In the genomic region with DNA sequence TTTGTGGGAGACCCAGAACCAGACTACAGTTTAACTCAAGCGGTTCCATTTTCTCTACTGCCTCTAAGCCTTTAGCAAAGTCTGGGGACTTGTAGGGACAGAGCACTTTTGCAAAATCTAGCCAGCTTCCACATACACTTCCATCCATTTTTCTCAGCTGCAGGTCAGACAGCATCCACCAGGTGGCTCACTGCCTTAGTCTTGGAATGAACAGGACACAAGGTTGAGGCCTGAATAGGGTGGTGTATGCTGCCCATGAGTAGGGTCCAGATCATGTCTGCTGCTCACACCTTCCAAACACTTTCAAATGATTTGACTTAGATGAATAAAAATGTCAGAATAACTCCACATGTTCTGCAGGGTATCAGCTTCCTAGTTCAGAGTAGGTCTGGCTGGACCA, we compare ENCODE assay signal across 8 mouse cellular contexts. TPM values are rescaled to one million over a fixed set of nuclear protein-coding genes. Genes with fewer than 3 reads are reported as not detected.
DNase-seq lines count a peak whose midpoint lies in the region; TF ChIP-seq lines count a peak whose summit lies in the region.

No protein-coding gene starts in this region.

- DNase-seq in gastrocnemius, adult 18-20 months (ENCODE audit: low spot score): peak; percentile 53
- DNase-seq in gastrocnemius, postnatal 25 days: no peak
- peak; percentile 79 for DNase-seq in brain, embryonic 14.5 days (ENCODE audit: low read depth)
- peak; percentile 59 to 77 for DNase-seq in heart, postnatal 14 days
- DNase-seq in layer of hippocampus, postnatal 14 days (ENCODE audit: low spot score in 2 of 2): peak; percentile 43 to 58
- peak; percentile 63 for DNase-seq in lung, postnatal 25 days (ENCODE audit: low spot score)
- peak; percentile 38 for DNase-seq in right cerebral cortex, adult 18-20 months

- H3K4me3 ChIP-seq in embryonic fibroblast, embryonic 13.5 days (ENCODE audit: insufficient read depth, low read length): no peak overlapping the region

- intact Hi-C loops in heart, postnatal 14 days (cut with DNase I): loop anchor here (2.0 to 5.0 kb wide), 3 partner anchors 49 to 161 kb away; no protein-coding TSS in a partner anchor

- H3K4me1 ChIP-seq in embryonic fibroblast, embryonic 13.5 days (ENCODE audit: control insufficient read depth, insufficient read depth, low read length): no peaks in the 10 kb centered on the region

- TF ChIP-seq POLR2A in brain, embryonic 14.5 days (IDR thresholded peaks at IDR 0.05; ENCODE audit: borderline replicate concordance, extremely low read depth, insufficient read depth, insufficient read length, poor library complexity, severe bottlenecking): no peak
- TF ChIP-seq POLR2A in embryonic fibroblast, embryonic 13.5 days (IDR thresholded peaks at IDR 0.05; ENCODE audit: low read depth, low read length): no peak

- no peak overlapping the region for H3K27ac ChIP-seq in embryonic fibroblast, embryonic 13.5 days (ENCODE audit: insufficient read depth, low read length)

- TF ChIP-seq CTCF in brain, embryonic 14.5 days (IDR thresholded peaks at IDR 0.05; ENCODE audit: borderline replicate concordance, extremely low read depth, insufficient read depth, insufficient read length): peak; percentile 84
- peak; percentile 91 for TF ChIP-seq CTCF in embryonic fibroblast, embryonic 13.5 days (IDR thresholded peaks at IDR 0.05; ENCODE audit: borderline replicate concordance, insufficient read depth, low read length)

RNA-seq across cellular contexts. Expression of gene Tomt, which starts 11.9 kb away (rescaled TPM):
- total RNA-seq in gastrocnemius, adult 18-20 months (2021): not detected
- not detected for total RNA-seq in gastrocnemius, postnatal 25 days (2021)
- polyA plus RNA-seq in brain, embryonic 14.5 days (2012; rRNA removed): 0.18 and 0.33 TPM in 2 replicates
- not detected in 2 replicates for polyA plus RNA-seq in embryonic fibroblast, embryonic 13.5 days (2011; ENCODE audit: insufficient read length, low read depth, missing spikeins)
- not detected for total RNA-seq in heart, postnatal 14 days (2021)
- total RNA-seq in layer of hippocampus, postnatal 14 days (2021): under 1 TPM; 0.18 to 0.21 TPM

RNA-seq across cellular contexts. Expression of gene Lamtor1, which starts 12.4 kb away (rescaled TPM):
- total RNA-seq in gastrocnemius, adult 18-20 months (2021): 100 to 1,000 TPM; 104 to 108 TPM
- total RNA-seq in gastrocnemius, postnatal 25 days (2021): 100 to 1,000 TPM in 1 of 2 experiments, 10 to 100 TPM in 1; 94.3 to 103 TPM
- polyA plus RNA-seq in brain, embryonic 14.5 days (2012; rRNA removed): 169 and 197 TPM in 2 replicates
- polyA plus RNA-seq in embryonic fibroblast, embryonic 13.5 days (2011; ENCODE audit: insufficient read length, low read depth, missing spikeins): 132 and 151 TPM in 2 replicates
- total RNA-seq in heart, postnatal 14 days (2021): 10 to 100 TPM; 90.2 to 100.0 TPM
- 100 to 1,000 TPM in 1 of 2 experiments, 10 to 100 TPM in 1; 98.7 to 102 TPM for total RNA-seq in layer of hippocampus, postnatal 14 days (2021)

RNA-seq across cellular contexts. Expression of gene Lrrc51, which starts 15.6 kb away (rescaled TPM):
- 1 to 10 TPM; 4.0 to 4.3 TPM for total RNA-seq in gastrocnemius, adult 18-20 months (2021)
- 1 to 10 TPM; 3.0 to 4.2 TPM for total RNA-seq in gastrocnemius, postnatal 25 days (2021)
- polyA plus RNA-seq in brain, embryonic 14.5 days (2012; rRNA removed): 10.8 and 13.1 TPM in 2 replicates
- 5.8 and 6.0 TPM in 2 replicates for polyA plus RNA-seq in embryonic fibroblast, embryonic 13.5 days (2011; ENCODE audit: insufficient read length, low read depth, missing spikeins)
- 1 to 10 TPM; 2.9 to 3.9 TPM for total RNA-seq in heart, postnatal 14 days (2021)
- 1 to 10 TPM; 4.8 to 7.4 TPM for total RNA-seq in layer of hippocampus, postnatal 14 days (2021)

RNA-seq across cellular contexts. Expression of gene Numa1, which starts 15.8 kb away (rescaled TPM):
- total RNA-seq in gastrocnemius, adult 18-20 months (2021): 10 to 100 TPM; 53.5 to 57.4 TPM
- total RNA-seq in gastrocnemius, postnatal 25 days (2021): 10 to 100 TPM; 43.8 to 46.7 TPM
- 72.1 and 104 TPM in 2 replicates for polyA plus RNA-seq in brain, embryonic 14.5 days (2012; rRNA removed)
- polyA plus RNA-seq in embryonic fibroblast, embryonic 13.5 days (2011; ENCODE audit: insufficient read length, low read depth, missing spikeins): 110 and 128 TPM in 2 replicates
- 10 to 100 TPM; 90.0 to 95.3 TPM for total RNA-seq in heart, postnatal 14 days (2021)
- 10 to 100 TPM; 73.4 to 75.3 TPM for total RNA-seq in layer of hippocampus, postnatal 14 days (2021)

RNA-seq across cellular contexts. Expression of gene Folr1, which starts 47.5 kb away (rescaled TPM):
- total RNA-seq in gastrocnemius, adult 18-20 months (2021): 1 to 10 TPM in 1 of 2 experiments, under 1 TPM in 1; 0.89 to 2.8 TPM
- total RNA-seq in gastrocnemius, postnatal 25 days (2021): under 1 TPM; 0.67 to 0.77 TPM
- 16.3 and 25.3 TPM in 2 replicates for polyA plus RNA-seq in brain, embryonic 14.5 days (2012; rRNA removed)
- 0.56 and 1.5 TPM in 2 replicates for polyA plus RNA-seq in embryonic fibroblast, embryonic 13.5 days (2011; ENCODE audit: insufficient read length, low read depth, missing spikeins)
- 1 to 10 TPM in 1 of 2 experiments, under 1 TPM in 1; 0.71 to 1.5 TPM for total RNA-seq in heart, postnatal 14 days (2021)
- total RNA-seq in layer of hippocampus, postnatal 14 days (2021): 10 to 100 TPM in 1 of 2 experiments, 1 to 10 TPM in 1; 4.4 to 35.6 TPM
